39 mouse cellular contexts compared by ENCODE assay signal in the genomic region with DNA sequence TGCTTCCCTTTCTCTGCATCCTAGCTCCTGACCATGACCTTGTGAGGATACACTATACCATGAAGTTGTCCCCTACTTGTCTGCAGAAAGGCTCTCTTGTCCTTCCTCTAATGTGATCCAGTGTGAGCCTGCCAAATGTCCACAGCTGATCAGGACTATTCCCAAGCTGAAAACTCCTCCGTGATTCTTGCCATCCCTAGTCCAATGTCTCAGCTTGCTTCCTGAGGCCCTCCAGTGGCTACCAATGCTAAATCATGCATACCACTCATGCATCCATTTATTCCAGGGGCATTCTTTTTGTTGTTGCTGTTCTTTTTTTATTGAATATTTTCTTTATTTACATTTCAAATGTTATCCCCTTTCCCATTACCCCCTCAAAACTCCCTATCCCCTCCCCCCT. TPM values are rescaled to one million over a fixed set of nuclear protein-coding genes. Genes with fewer than 3 reads are reported as not detected.
A peak's percentile ranks its signal among the peaks of the same experiment; 100 is the strongest.
DNase-seq lines count a peak whose midpoint lies in the region; ATAC-seq and TF ChIP-seq lines count a peak whose summit lies in the region.
"Had no signal": no experiment of that assay in that cellular context is flagged by ENCODE, and none has a peak within 500 bp of the region (broad histone marks: within the 10 kb centered on the region; RNA-seq: fewer than 3 reads in every experiment).

No protein-coding gene starts in this region.

- peaks cover 8% of the 10 kb centered on the region for H3K4me1 ChIP-seq in forebrain, postnatal 0 days (ENCODE audit: insufficient read depth)
- H3K4me1 ChIP-seq in forebrain, embryonic 13.5 days, result peaks cover 18% of the 10 kb centered on the region
- H3K4me1 ChIP-seq: liver, embryonic 12.5 days; stomach, embryonic 15.5 days had no signal

- peak; percentile 60 for TF ChIP-seq CTCF in forebrain, postnatal 0 days (IDR thresholded peaks at IDR 0.05; ENCODE audit: low read depth)
- peak; percentile 69 for TF ChIP-seq CTCF in layer of hippocampus, adult 2 months (conservative IDR thresholded peaks at IDR 0.05)

- ATAC-seq in forebrain, postnatal 0 days, result no peak
- no peak for ATAC-seq in forebrain, embryonic 13.5 days
- no peak for ATAC-seq in erythroblast, adult 5-6 weeks (replicated peaks; ENCODE audit: low FRiP score, poor library complexity, severe bottlenecking)
- ATAC-seq: intestine, postnatal 0 days; liver, embryonic 12.5 days; liver, postnatal 0 days; lung, postnatal 0 days; midbrain, embryonic 13.5 days had no signal

- H3K27ac ChIP-seq in forebrain, postnatal 0 days (ENCODE audit: low read depth, low read length), result no peak overlapping the region
- H3K27ac ChIP-seq in forebrain, embryonic 13.5 days, result no peak overlapping the region
- H3K27ac ChIP-seq in layer of hippocampus, adult 2 months, result no peak overlapping the region
- H3K27ac ChIP-seq: forebrain, embryonic 12.5 days; gastrocnemius, adult 2 months; hindbrain, embryonic 13.5 days; liver, embryonic 12.5 days; macrophage; midbrain, embryonic 13.5 days; neural tube, embryonic 15.5 days; stomach, embryonic 15.5 days had no signal

- peak; percentile 12 for DNase-seq in cerebellum, adult 11-12 months
- DNase-seq in cerebellum, adult 8-10 months, result no peak
- DNase-seq in forebrain, postnatal 0 days, result peak; percentile 37
- DNase-seq in layer of hippocampus, adult 2 months (ENCODE audit: low spot score in 2 of 2), result peak in 1 of 2 experiments; percentile 15
- no peak for DNase-seq in layer of hippocampus, adult 8-10 months (ENCODE audit: low spot score in 2 of 2)
- DNase-seq in brain, adult 2 months (ENCODE audit: low read depth, low spot score), result peak; percentile 68
- DNase-seq: adrenal gland, adult 8-10 months; gastrocnemius, adult 2 months; gastrocnemius, postnatal 36 days; heart, adult 18-20 months; heart, postnatal 36 days; kidney, adult 9 months; kidney, postnatal 25 days; liver, postnatal 0 days; right cerebral cortex, postnatal 25 days; thymus, postnatal 14 days had no signal

- no peaks in the 10 kb centered on the region for H3K27me3 ChIP-seq in forebrain, postnatal 0 days (ENCODE audit: insufficient read depth, low read length)
- H3K27me3 ChIP-seq in forebrain, embryonic 13.5 days, result no peaks in the 10 kb centered on the region
- H3K27me3 ChIP-seq: CH12.LX; forebrain, embryonic 12.5 days; hindbrain, embryonic 13.5 days; liver, embryonic 12.5 days; midbrain, embryonic 13.5 days; neural tube, embryonic 15.5 days; stomach, embryonic 15.5 days had no signal

- H3K9ac ChIP-seq in forebrain, postnatal 0 days, result no peak overlapping the region
- no peak overlapping the region for H3K9ac ChIP-seq in forebrain, embryonic 13.5 days
- H3K9ac ChIP-seq: forebrain, embryonic 12.5 days; hindbrain, embryonic 13.5 days; liver, embryonic 12.5 days; liver, postnatal 0 days; midbrain, embryonic 13.5 days; neural tube, embryonic 15.5 days; stomach, embryonic 15.5 days had no signal

- H3K36me3 ChIP-seq in forebrain, postnatal 0 days (ENCODE audit: insufficient read depth), result no peaks in the 10 kb centered on the region
- no peaks in the 10 kb centered on the region for H3K36me3 ChIP-seq in forebrain, embryonic 13.5 days (ENCODE audit: poor library complexity, severe bottlenecking)
- H3K36me3 ChIP-seq: forebrain, embryonic 12.5 days; hindbrain, embryonic 13.5 days; liver, embryonic 12.5 days; midbrain, embryonic 13.5 days; neural tube, embryonic 15.5 days; stomach, embryonic 15.5 days had no signal

- H3K4me2 ChIP-seq in forebrain, postnatal 0 days (ENCODE audit: low read depth), result no peak overlapping the region
- H3K4me2 ChIP-seq in forebrain, embryonic 13.5 days, result no peak overlapping the region
- H3K4me2 ChIP-seq: forebrain, embryonic 12.5 days; heart, embryonic 11.5 days; hindbrain, embryonic 13.5 days; liver, embryonic 12.5 days; midbrain, embryonic 13.5 days; neural tube, embryonic 15.5 days; stomach, embryonic 15.5 days had no signal

- no peaks in the 10 kb centered on the region for H3K9me3 ChIP-seq in forebrain, postnatal 0 days (ENCODE audit: low read length)
- no peaks in the 10 kb centered on the region for H3K9me3 ChIP-seq in forebrain, embryonic 13.5 days (replicated peaks)
- H3K9me3 ChIP-seq: forebrain, embryonic 12.5 days; hindbrain, embryonic 13.5 days; midbrain, embryonic 13.5 days; neural tube, embryonic 15.5 days; stomach, embryonic 15.5 days had no signal

- WGBS in forebrain, postnatal 0 days, result 37% methylated on average over 1 of the region's 1 CpGs
- 59% methylated on average over 1 of the region's 1 CpGs for WGBS in forebrain, embryonic 13.5 days

- H3K4me3 ChIP-seq in forebrain, postnatal 0 days (ENCODE audit: low read depth, low read length), result no peak overlapping the region
- no peak overlapping the region for H3K4me3 ChIP-seq in forebrain, embryonic 13.5 days
- H3K4me3 ChIP-seq in layer of hippocampus, adult 2 months, result no peak overlapping the region
- H3K4me3 ChIP-seq: forebrain, embryonic 12.5 days; gastrocnemius, adult 2 months; hindbrain, embryonic 13.5 days; liver, embryonic 12.5 days; midbrain, embryonic 13.5 days; neural tube, embryonic 15.5 days; stomach, embryonic 15.5 days had no signal

RNA-seq across cellular contexts. Expression of gene Hmgb4, which starts 21.6 kb away (rescaled TPM):
- not detected in 2 replicates for total RNA-seq in forebrain, postnatal 0 days (2014; rRNA removed)
- polyA plus RNA-seq in forebrain, postnatal 0 days (2015; fragmentation: Nextera tagmentation; extraction: Ambion mirVana), result not detected in 2 replicates
- polyA plus RNA-seq in forebrain, embryonic 13.5 days (2015; fragmentation: Nextera tagmentation; extraction: Ambion mirVana), result not detected in 2 replicates
- not detected for total RNA-seq in layer of hippocampus, adult 2 months (2021)
- not detected for total RNA-seq in layer of hippocampus, adult 8-10 months (2022)
- not detected in 2 replicates for total RNA-seq in erythroblast, adult 5-6 weeks (2015; ENCODE audit: low replicate concordance)
- not detected in 2 replicates for total RNA-seq in erythroblast, adult 5-6 weeks (2017; ENCODE audit: low replicate concordance)
- total RNA-seq: adrenal gland, adult 8-10 months; CH12.LX; common myeloid progenitor, adult 5-6 weeks; ES-E14; gastrocnemius, adult 2 months; gastrocnemius, postnatal 36 days; heart, adult 18-20 months; heart, postnatal 36 days; left cerebral cortex, adult 8-10 months; left cerebral cortex, postnatal 36 days; megakaryocyte-erythroid progenitor cell, adult 5-6 weeks had no signal
- polyA plus RNA-seq: C2C12; embryonic facial prominence, embryonic 14.5 days; forebrain, embryonic 12.5 days; frontal cortex, adult 2 months; heart, embryonic 11.5 days; heart, embryonic 16.5 days; hindbrain, embryonic 13.5 days; intestine, postnatal 0 days; limb, embryonic 14.5 days; liver, embryonic 12.5 days; liver, postnatal 0 days; lung, postnatal 0 days; macrophage; neural tube, embryonic 15.5 days; stomach, embryonic 15.5 days had no signal

Comparison
In these comparisons a context has a peak if more than half of its experiments do, and no peak if none do; other contexts are left out.
1. DNase-seq: peak in cerebellum, adult 11-12 months (single experiment), forebrain, postnatal 0 days (single experiment) and brain, adult 2 months (single experiment); none in cerebellum, adult 8-10 months (single experiment) and layer of hippocampus, adult 8-10 months (0 of 2).